Mouse (Mus musculus) monocyte, adult 5-6 weeks (primary cell): ENCODE measurements around the gene Tnfsfm13. TPM values are rescaled to one million over a fixed set of nuclear protein-coding genes. Genes with fewer than 3 reads are reported as not detected.

Source experiments
- ATAC-seq: fragments of 153-309, 156-312 bp; replicated peaks from 2 replicates; pipeline ENCODE4 v1.8.0; 2017; ENCODE audit warnings: mild to moderate bottlenecking; ENCODE audit not compliant: low TSS enrichment, insufficient number of reproducible peaks, severe bottlenecking, poor library complexity, low FRiP score
- total RNA-seq: library from RNA; stranded (forward); fragments of 200-1000, 200-491, 200-594 nt; gene quantifications from 3 replicates; pipeline ENCODE4 v1.2.3, GENCODE M21; 2017

Tnfsfm13 gene
- total RNA-seq, 1 experiment from 2014 or later, result 23.9 TPM

DNA sequence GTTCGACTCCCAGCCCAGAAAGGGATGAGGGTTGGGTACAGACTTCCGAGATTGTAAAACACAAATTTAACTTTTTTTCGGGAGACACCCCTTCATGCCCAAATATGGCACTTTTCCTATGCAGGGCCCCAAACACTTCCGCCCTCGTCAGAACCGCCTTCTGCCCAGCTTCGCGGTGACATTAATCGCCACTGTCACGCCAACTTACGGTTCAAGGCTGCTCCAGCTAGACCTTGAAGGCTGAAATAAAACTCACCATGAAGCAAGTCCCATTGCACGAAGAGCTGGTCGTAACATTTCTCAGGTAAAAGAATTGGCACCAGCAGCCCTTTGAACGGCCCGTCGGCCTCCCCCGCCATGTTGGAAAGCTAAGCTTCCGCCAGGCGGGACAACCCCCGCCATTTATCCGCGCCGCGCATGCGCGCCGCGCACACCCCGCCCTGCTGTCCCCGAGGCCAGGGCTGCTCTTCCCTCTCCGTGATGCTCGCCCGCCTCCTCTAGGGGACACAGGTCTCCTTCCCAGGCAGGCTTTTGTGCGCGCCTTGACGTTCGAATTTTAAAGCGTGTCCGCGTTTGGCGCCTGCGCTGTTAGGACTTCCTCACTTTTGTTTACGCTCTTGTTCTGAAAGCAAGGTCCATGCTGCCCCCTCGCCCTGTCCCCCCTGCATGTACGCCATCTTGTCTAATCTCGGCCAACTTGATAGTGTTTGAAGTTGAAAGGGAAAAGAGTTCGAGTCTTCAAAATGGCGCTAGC lies 33.5 kb downstream of the Tnfsfm13 start, which contains the start of gene Mpdu1:
TSS of gene Mpdu1 (minus strand) at position 430 of the 754 bp plus-strand sequence.
- ATAC-seq, result peak; percentile 67

DNA sequence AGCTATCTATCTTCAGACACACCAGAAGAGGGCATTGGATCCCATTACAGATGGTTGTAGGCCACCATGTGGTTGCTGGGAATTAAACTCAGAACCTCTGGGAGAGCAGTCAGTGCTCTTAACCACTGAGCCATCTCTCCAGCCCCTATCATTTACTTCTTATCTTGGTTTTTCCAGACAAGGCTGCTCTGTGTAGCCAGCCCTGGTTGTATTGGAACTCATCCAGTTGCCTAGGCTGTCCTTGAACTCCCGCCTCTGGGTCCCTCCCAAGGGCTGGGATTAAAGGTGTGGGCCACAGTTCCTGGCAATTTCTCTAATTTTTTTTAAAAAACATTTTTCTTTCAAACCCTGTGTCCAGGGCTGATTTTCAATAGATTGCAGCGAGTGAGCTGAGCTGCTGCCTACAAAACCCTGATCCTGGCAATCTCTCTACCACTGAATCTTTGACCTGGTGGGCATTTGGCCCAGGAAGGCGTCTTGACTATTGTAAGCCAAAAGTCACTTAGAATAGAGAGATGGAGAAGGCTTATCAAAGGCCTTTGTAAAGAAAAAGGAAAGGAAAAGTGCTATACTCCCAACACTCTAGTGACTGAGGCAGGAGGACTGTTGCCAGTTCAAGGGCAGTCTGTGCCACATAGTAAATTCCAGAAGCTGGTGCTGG lies 34.5 kb downstream of the Tnfsfm13 start:
- ATAC-seq, result no peak

DNA sequence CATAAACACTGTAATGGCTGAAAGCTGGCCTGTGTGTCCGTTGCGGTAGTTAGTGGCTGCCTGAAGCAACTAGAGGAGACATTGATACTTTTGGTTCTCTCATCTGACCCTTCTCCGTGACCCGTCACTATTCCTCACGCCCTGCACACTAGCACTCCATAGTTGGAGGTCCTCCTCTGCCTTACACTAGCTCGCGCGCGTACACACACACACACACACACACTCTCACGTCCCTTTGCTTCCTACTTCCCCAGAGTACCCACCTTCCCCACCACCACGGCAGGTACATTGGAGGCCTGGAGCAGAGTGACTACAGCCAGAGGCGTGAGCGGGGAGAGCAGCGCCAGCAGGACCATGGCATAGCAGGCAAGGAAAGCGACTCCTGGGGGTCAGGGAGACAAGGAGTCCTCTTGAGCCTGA lies 38.4 kb downstream of the Tnfsfm13 start:
- ATAC-seq, result no peak

DNA sequence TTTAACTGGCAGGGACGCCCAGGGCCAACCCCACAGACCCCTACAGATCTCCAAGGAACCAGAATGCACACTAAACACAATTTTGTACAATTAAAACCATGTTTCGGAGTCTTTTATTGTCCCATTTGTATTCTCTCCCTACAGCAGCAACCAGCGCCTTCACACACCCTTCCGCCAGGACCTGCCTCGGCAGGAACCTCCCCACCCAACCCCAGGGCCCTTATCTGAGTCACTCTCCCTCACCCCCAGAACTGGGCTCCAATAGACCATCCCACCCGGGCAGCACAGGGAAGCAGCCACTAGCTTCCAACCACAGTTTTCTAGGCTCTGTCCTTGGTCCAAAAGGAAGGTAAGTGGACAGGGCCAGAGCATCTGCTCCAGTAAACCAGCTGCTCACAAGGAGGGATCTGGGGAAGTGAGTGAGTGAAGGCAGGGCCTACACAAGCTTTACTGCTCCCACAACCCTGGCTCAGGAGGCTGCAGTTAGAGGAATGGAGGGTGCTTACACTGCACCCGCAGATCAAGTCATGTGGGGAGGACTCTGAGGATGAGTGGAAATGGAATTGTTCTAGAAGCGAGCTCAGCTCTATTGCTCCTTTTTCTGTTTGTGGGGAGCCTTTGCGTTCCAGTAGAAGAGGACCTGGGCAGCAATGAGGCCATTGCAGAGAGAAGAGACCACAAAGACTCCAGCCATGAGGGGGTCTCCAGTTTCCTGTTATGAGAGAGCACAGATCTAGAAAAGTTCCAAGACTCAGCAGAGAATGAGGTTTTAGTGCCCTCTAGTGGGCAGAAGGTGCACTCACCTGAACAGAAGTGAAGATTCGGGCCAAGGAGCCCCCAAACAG lies 39.1 kb downstream of the Tnfsfm13 start:
- no peak for ATAC-seq

DNA sequence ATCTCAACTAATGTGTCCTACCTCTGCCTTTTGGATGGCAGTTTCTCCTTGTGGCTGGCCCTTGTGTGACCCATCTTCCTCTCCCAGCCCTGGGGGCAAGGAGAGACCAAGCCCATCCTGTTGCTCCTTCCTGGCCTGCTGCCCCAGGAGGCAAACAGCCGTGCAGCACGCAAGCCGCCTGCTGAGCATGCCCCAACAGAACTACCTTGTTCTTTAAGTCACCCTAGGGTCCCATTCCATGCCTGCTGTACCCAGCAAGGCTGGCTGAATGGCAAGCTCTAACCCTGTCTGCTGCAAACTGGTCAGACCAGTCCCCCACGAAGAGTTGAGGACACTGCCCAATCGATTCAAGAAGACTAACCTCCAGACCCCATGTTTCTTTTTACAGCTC lies 39.8 kb downstream of the Tnfsfm13 start:
- no peak for ATAC-seq

DNA sequence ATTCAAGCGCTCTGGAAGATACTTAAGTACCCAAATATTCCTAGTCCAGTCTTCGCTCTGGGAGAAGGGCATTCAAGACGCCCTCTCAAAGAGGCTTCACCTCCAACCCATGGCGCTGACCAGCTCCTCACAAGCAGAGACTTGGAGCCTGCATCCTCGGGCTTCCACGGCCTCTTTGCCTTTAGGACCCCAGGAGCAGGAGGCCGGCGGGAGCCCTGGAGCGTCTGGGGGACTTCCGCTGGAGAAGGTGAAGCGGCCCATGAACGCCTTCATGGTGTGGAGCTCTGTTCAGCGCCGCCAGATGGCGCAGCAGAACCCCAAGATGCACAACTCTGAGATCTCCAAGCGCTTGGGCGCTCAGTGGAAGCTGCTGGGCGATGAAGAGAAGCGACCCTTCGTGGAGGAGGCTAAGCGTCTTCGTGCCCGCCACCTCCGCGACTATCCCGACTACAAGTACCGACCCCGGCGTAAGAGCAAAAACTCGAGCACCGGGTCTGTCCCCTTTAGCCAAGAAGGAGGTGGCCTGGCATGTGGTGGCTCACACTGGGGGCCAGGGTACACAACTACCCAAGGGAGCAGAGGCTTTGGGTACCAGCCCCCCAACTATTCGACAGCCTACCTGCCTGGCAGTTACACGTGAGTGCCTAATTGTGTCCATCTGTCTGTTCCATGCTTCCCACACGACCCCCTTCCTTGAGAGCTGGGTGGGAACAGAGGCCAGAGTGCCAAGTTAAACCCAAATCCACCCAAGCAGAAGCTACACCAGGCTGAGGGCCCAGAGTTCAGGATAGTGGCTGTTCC lies 40.4 kb downstream of the Tnfsfm13 start, which contains the start of gene Sox15:
TSS of gene Sox15 (plus strand) at position 51 of the 801 bp plus-strand sequence.
- ATAC-seq, result peak; percentile 30; the same call in 1 of the 2 replicates

DNA sequence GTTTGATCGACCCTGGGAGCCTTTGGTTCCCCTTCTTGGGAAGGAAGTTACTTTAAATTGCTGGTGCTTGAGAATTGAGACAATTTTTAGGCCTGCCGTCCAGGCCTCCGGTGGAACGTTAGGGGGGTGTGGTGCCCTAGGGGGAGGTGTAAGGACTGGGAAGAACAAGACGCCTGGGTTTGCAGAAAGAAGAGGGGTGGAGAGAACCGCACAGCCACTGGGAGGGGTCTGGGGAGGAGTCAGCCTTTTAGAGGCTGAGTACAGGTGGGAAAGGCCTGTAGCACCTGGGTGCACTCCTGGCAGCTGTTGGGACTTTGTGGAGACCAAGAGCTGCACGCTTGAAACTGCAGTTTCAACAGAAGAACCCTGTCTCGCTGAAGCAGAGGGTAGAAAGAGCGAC lies 41.1 kb downstream of the Tnfsfm13 start:
- no peak for ATAC-seq

DNA sequence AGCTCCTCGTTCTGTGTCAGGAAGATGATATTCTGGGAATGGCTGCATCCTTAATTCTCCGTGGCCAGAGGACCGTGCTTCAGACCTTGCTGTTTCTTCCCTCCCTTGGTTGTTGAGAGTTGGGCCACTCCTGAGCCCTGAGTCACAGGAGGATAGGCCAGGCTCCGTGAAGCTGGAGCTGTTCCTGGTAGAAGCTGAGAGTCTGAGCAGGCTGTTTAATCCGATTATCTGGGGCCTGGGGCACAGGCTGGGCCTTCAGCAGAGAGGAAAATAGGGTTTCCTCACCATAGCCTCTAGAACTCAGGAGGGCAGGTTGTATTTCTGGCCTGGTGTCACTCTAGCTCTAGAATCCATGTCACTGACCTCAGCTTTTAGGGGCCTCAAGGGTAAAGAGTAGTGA lies 42.5 kb downstream of the Tnfsfm13 start:
- no peak for ATAC-seq

DNA sequence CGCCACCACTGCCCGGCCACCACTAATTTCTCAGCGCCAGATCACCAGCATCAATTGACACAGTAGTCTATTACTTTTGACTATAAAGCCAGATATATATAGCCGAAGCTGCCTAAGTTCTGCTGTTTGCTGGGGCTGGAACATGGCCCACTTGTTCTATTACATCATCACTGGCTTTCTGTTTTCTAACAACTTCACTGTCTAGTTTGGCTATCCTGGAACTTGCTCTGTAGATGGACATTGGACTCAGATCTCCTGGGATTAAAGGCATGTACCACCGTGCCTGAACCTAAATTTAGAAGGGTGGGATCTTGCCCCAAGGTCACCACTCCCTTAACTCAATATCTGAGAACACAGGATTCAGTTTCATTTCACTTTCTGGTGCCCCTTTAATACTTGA lies 50.0 kb downstream of the Tnfsfm13 start:
- ATAC-seq, result no peak

DNA sequence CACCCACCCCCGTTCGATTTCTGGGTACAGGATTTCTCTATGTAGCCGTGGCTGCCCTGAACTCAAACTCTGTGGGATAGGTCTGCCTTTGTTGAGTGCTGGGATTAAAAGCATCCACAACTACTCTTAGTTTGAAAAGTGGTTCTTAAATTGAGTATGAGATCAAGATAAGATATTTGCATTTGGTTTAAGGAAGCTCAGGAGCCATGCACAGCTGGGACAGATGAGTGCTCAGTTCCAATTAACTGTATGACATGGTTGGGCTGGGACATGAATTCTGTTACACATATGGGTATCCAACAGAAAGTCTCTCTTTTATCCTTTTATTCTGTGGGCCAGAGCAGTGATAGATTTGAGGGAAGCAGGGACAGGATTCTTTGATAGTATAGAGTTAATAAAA lies 60.4 kb downstream of the Tnfsfm13 start:
- ATAC-seq, result no peak

DNA sequence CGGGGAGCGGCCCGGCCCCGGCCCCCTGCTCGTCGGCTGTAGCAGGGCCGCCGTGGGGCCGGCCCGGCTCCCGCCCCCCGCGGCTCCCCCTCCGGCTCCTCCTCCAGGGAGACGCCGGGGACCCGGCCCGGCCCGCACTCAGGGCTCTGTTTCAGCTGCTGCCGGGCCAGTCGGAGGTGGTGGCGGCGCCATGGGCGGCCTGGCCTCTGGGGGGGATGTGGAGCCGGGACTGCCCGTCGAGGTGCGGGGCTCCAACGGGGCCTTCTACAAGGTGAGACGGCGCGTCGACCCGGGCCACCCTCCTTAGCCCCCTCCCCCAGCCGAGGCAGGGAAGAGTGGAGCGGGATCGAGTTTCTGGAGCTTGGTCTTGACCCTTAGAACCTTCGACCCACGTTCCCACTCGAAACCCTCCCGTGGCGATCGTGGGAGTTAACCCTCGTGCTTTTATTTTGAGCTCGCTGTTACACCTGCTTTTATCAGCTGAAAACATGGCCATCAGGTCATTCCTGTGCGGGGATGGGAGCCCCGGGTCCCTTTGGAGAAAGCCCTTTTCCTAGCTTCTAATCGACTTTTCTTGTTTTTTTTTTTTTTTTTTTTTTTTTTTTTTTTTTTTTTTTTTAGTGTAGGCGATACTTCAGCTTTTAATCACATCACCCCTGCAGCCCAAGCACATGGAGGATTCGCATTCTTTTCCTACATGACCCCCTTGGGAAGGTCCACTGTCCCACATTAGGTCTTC lies 62.6 kb downstream of the Tnfsfm13 start:
- ATAC-seq, result no peak

Other genes with a start within 250 kb of the Tnfsfm13 start
- gene Dnah2, start 147.0 kb downstream of the Tnfsfm13 start, total RNA-seq, result 1.4 to 6.4 TPM (median 4.7 TPM) in 3 replicates
- 0.49 to 0.96 TPM in 2 of 3 replicates, not detected in the other for gene Efnb3, start 135.9 kb downstream of the Tnfsfm13 start, total RNA-seq
- gene Wrap53, start 115.8 kb downstream of the Tnfsfm13 start, total RNA-seq, result 2.8 to 9.4 TPM (median 3.8 TPM) in 3 replicates
- 11.9 to 26.9 TPM (median 24.5 TPM) in 3 replicates for gene Trp53, start 115.7 kb downstream of the Tnfsfm13 start, total RNA-seq
- not detected in 3 replicates for gene Atp1b2, start 90.2 kb downstream of the Tnfsfm13 start, total RNA-seq
- gene Shbg, start 78.2 kb downstream of the Tnfsfm13 start, total RNA-seq, result not detected in 3 replicates
- 0.67 TPM in 1 of 3 replicates, not detected in the others for gene Sat2, start 74.1 kb downstream of the Tnfsfm13 start, total RNA-seq
- gene Fxr2, start 63.1 kb downstream of the Tnfsfm13 start, total RNA-seq, result 64.6 to 83.5 TPM (median 67.9 TPM) in 3 replicates
- 4.1 to 8.2 TPM in 2 of 3 replicates, not detected in the other for gene Sox15, start 40.8 kb downstream of the Tnfsfm13 start, total RNA-seq
- gene Mpdu1, start 33.5 kb downstream of the Tnfsfm13 start, total RNA-seq, result 32.9 to 56.3 TPM (median 49.2 TPM) in 3 replicates
- gene Cd68, start 29.9 kb downstream of the Tnfsfm13 start, total RNA-seq, result 203 to 221 TPM (median 207 TPM) in 3 replicates
- 597 to 694 TPM (median 633 TPM) in 3 replicates for gene Eif4a1, start 23.7 kb downstream of the Tnfsfm13 start, total RNA-seq
- 67.5 to 144 TPM (median 118 TPM) in 3 replicates for gene Senp3, start 14.0 kb downstream of the Tnfsfm13 start, total RNA-seq
- 40.3 to 90.5 TPM (median 78.8 TPM) in 3 replicates for gene Tnfsf13, start 10.3 kb downstream of the Tnfsfm13 start, total RNA-seq
- gene Tnfsf12, start 249 bp downstream of the Tnfsfm13 start, total RNA-seq, result 2.5 to 23.1 TPM (median 10.7 TPM) in 3 replicates
- gene Polr2a, start 62.5 kb upstream of the Tnfsfm13 start, total RNA-seq, result 21.5 to 120 TPM (median 48.7 TPM) in 3 replicates
- not detected in 3 replicates for gene Slc35g3, start 65.9 kb upstream of the Tnfsfm13 start, total RNA-seq
- 6.6 to 23.7 TPM (median 7.7 TPM) in 3 replicates for gene Zbtb4, start 69.8 kb upstream of the Tnfsfm13 start, total RNA-seq
- gene Chrnb1, start 99.8 kb upstream of the Tnfsfm13 start, total RNA-seq, result 2.3 to 5.8 TPM (median 2.7 TPM) in 3 replicates
- 0.64 TPM in 1 of 3 replicates, not detected in the others for gene Fgf11, start 105.8 kb upstream of the Tnfsfm13 start, total RNA-seq
- gene Tmem102, start 109.5 kb upstream of the Tnfsfm13 start, total RNA-seq, result not detected in 3 replicates
- not detected in 3 replicates for gene Gm39566, start 119.2 kb upstream of the Tnfsfm13 start, total RNA-seq
- 0.29 TPM in 1 of 3 replicates, not detected in the others for gene Spem2, start 122.4 kb upstream of the Tnfsfm13 start, total RNA-seq
- not detected in 3 replicates for gene Spem1, start 126.1 kb upstream of the Tnfsfm13 start, total RNA-seq
- gene Nlgn2, start 141.7 kb upstream of the Tnfsfm13 start, total RNA-seq, result 0.10 to 0.29 TPM (median 0.11 TPM) in 3 replicates
- gene Tmem256, start 142.4 kb upstream of the Tnfsfm13 start, total RNA-seq, result 35.3 to 85.7 TPM (median 75.7 TPM) in 3 replicates
- 0.53 to 3.8 TPM (median 2.8 TPM) in 3 replicates for gene Plscr3, start 150.3 kb upstream of the Tnfsfm13 start, total RNA-seq
- not detected in 3 replicates for gene Tnk1, start 162.6 kb upstream of the Tnfsfm13 start, total RNA-seq
- not detected in 3 replicates for gene Tmem95, start 181.9 kb upstream of the Tnfsfm13 start, total RNA-seq
- 1.6 to 9.9 TPM (median 2.5 TPM) in 3 replicates for gene Kctd11, start 185.3 kb upstream of the Tnfsfm13 start, total RNA-seq
- gene Acap1, start 199.4 kb upstream of the Tnfsfm13 start, total RNA-seq, result 83.6 to 201 TPM (median 84.0 TPM) in 3 replicates
- gene 2810408A11Rik, start 204.9 kb upstream of the Tnfsfm13 start, total RNA-seq, result 0.87 TPM in 1 of 3 replicates, not detected in the others
- 16.1 to 57.8 TPM (median 24.6 TPM) in 3 replicates for gene Neurl4, start 205.0 kb upstream of the Tnfsfm13 start, total RNA-seq
- gene Gps2, start 217.8 kb upstream of the Tnfsfm13 start, total RNA-seq, result 85.4 to 110 TPM (median 101 TPM) in 3 replicates
- 255 to 299 TPM (median 276 TPM) in 3 replicates for gene Eif5a, start 225.9 kb upstream of the Tnfsfm13 start, total RNA-seq
- gene Ybx2, start 239.7 kb upstream of the Tnfsfm13 start, total RNA-seq, result not detected in 3 replicates